Mouse (Mus musculus): Measurements from ENCODE around the gene Borcs5.

DNA sequence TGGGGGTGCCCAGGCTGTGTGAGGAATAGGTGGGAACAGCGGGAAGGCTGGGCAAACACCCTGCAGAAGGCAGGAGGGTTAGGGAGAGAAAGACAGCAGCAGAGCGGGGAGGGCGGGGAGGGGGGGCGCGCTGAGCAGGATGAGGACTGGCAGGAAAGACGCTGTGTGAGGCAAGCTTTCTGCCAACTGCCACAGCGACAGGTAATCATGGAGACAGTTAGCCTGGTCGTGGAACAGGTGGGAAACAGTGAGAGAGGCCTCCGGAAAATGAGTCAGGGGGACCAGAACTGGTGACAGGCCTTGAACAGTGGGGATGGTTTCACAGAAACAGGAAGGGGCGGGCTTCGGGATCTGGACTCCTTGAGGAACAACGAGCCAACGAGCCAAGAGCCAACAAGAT, 27.4 kb upstream of the Borcs5 start:
- TF ChIP-seq CTCF (IDR thresholded peaks at IDR 0.05; ENCODE audit: extremely low read depth, insufficient read depth, low read length) (no peak), POLR2A (IDR thresholded peaks at IDR 0.05; ENCODE audit: extremely low read depth, insufficient read depth, low read length) (no peak)

Data from cortical plate, adult 2 months (tissue).